9 mouse cellular contexts compared by ENCODE assay signal in genomic region chr9:40687053-40687452, GRCm38 (mm10). TPM values are rescaled to one million over a fixed set of nuclear protein-coding genes. Genes with fewer than 3 reads are reported as not detected.
DNase-seq lines count a peak whose midpoint lies in the region; ATAC-seq and TF ChIP-seq lines count a peak whose summit lies in the region.
"Had no signal": no experiment of that assay in that cellular context is flagged by ENCODE, and none has a peak within 500 bp of the region (broad histone marks: within the 10 kb centered on the region; RNA-seq: fewer than 3 reads in every experiment).

No protein-coding gene starts in this region.

- H3K27me3 ChIP-seq in kidney, embryonic 15.5 days, result peaks cover 17% of the 10 kb centered on the region
- H3K27me3 ChIP-seq in embryonic facial prominence, embryonic 15.5 days, result no peaks in the 10 kb centered on the region
- H3K27me3 ChIP-seq in hindbrain, postnatal 0 days (ENCODE audit: insufficient read depth, low read length), result no peaks in the 10 kb centered on the region
- peaks cover 4% of the 10 kb centered on the region; the same call in 1 of the 2 replicates for H3K27me3 ChIP-seq in neural tube, embryonic 12.5 days (replicated peaks)

- H3K4me3 ChIP-seq in kidney, embryonic 15.5 days (replicated peaks), result peak overlapping the region; percentile 75
- H3K4me3 ChIP-seq in embryonic facial prominence, embryonic 15.5 days (replicated peaks), result peak overlapping the region; percentile 77
- peak overlapping the region; percentile 58 for H3K4me3 ChIP-seq in hindbrain, postnatal 0 days (ENCODE audit: low read length)
- H3K4me3 ChIP-seq in neural tube, embryonic 12.5 days, result peak overlapping the region; percentile 63

- DNase-seq in kidney, adult 8-10 months, result no peak
- no peak for DNase-seq in hindbrain, postnatal 0 days (ENCODE audit: low spot score)
- no peak for DNase-seq in spleen, adult 12 weeks (ENCODE audit: low spot score)
- no peak for DNase-seq in right cerebral cortex, postnatal 4 days
- no peak for DNase-seq in left cerebral cortex, adult 9 months (ENCODE audit: low spot score in 2 of 2)

- no peaks in the 10 kb centered on the region for H3K9me3 ChIP-seq in kidney, embryonic 15.5 days (replicated peaks)
- no peaks in the 10 kb centered on the region for H3K9me3 ChIP-seq in embryonic facial prominence, embryonic 15.5 days (replicated peaks)
- no peaks in the 10 kb centered on the region for H3K9me3 ChIP-seq in hindbrain, postnatal 0 days (ENCODE audit: low read length)
- no peaks in the 10 kb centered on the region for H3K9me3 ChIP-seq in neural tube, embryonic 12.5 days

- peaks cover 28% of the 10 kb centered on the region for H3K4me1 ChIP-seq in kidney, embryonic 15.5 days
- peaks cover 34% of the 10 kb centered on the region for H3K4me1 ChIP-seq in embryonic facial prominence, embryonic 15.5 days
- H3K4me1 ChIP-seq in hindbrain, postnatal 0 days (ENCODE audit: insufficient read depth, low read length), result 0 out of 2 replicates have a peak, but pooled peaks cover 7% of the 10 kb centered on the region
- peaks cover 23% of the 10 kb centered on the region for H3K4me1 ChIP-seq in neural tube, embryonic 12.5 days

- no peak for TF ChIP-seq CTCF in hindbrain, postnatal 0 days (IDR thresholded peaks at IDR 0.05; ENCODE audit: low read depth)

- 38% methylated on average over 5 of the region's 5 CpGs for WGBS in kidney, embryonic 15.5 days
- 17% methylated on average over 5 of the region's 5 CpGs for WGBS in embryonic facial prominence, embryonic 15.5 days
- WGBS in hindbrain, postnatal 0 days, result 42% methylated on average over 5 of the region's 5 CpGs
- 37% methylated on average over 5 of the region's 5 CpGs for WGBS in neural tube, embryonic 12.5 days

- H3K9ac ChIP-seq in kidney, embryonic 15.5 days, result peak overlapping the region; percentile 82
- peak overlapping the region; percentile 51 for H3K9ac ChIP-seq in embryonic facial prominence, embryonic 15.5 days
- peak overlapping the region; percentile 79 for H3K9ac ChIP-seq in hindbrain, postnatal 0 days (replicated peaks; ENCODE audit: low read length)
- H3K9ac ChIP-seq in neural tube, embryonic 12.5 days, result peak overlapping the region; percentile 85

- no peaks in the 10 kb centered on the region for H3K36me3 ChIP-seq in kidney, embryonic 15.5 days
- H3K36me3 ChIP-seq in embryonic facial prominence, embryonic 15.5 days, result no peaks in the 10 kb centered on the region
- no peaks in the 10 kb centered on the region for H3K36me3 ChIP-seq in hindbrain, postnatal 0 days (ENCODE audit: insufficient read depth, low read length)
- H3K36me3 ChIP-seq in neural tube, embryonic 12.5 days, result no peaks in the 10 kb centered on the region

- peak overlapping the region; percentile 94 for H3K4me2 ChIP-seq in kidney, embryonic 15.5 days
- H3K4me2 ChIP-seq in embryonic facial prominence, embryonic 15.5 days (replicated peaks), result peak overlapping the region; percentile 87
- H3K4me2 ChIP-seq in hindbrain, postnatal 0 days (ENCODE audit: low read depth, low read length), result peak overlapping the region; percentile 86
- peak overlapping the region; percentile 80 for H3K4me2 ChIP-seq in neural tube, embryonic 12.5 days (replicated peaks)

- ATAC-seq in kidney, embryonic 15.5 days (replicated peaks; ENCODE audit: low FRiP score), result 0 out of 2 replicates have a peak, but pooled peaks have one; percentile 16
- ATAC-seq in embryonic facial prominence, embryonic 15.5 days (ENCODE audit: insufficient number of reproducible peaks, low FRiP score, low TSS enrichment, low read depth), result no peak
- ATAC-seq in hindbrain, postnatal 0 days, result 0 out of 2 replicates have a peak, but pooled peaks have one; percentile 9
- no peak for ATAC-seq in neural tube, embryonic 12.5 days (ENCODE audit: low FRiP score, low read depth)

- H3K27ac ChIP-seq in kidney, embryonic 15.5 days, result peak overlapping the region; percentile 96
- H3K27ac ChIP-seq in embryonic facial prominence, embryonic 15.5 days (replicated peaks), result peak overlapping the region; percentile 98
- H3K27ac ChIP-seq in hindbrain, postnatal 0 days, result peak overlapping the region; percentile 93
- H3K27ac ChIP-seq in neural tube, embryonic 12.5 days, result no peak overlapping the region

RNA-seq across cellular contexts. Expression of gene Clmp, which starts 1.3 kb away (rescaled TPM):
- polyA plus RNA-seq in kidney, embryonic 15.5 days (2015; fragmentation: Nextera tagmentation; extraction: Ambion mirVana), result 26.7 and 29.9 TPM in 2 replicates
- polyA plus RNA-seq in embryonic facial prominence, embryonic 15.5 days (2015; fragmentation: Nextera tagmentation; extraction: Ambion mirVana), result 37.9 and 41.4 TPM in 2 replicates
- total RNA-seq in hindbrain, postnatal 0 days (2014; rRNA removed), result 66.0 and 79.5 TPM in 2 replicates
- 42.3 and 43.3 TPM in 2 replicates for polyA plus RNA-seq in hindbrain, postnatal 0 days (2015; fragmentation: Nextera tagmentation; extraction: Ambion mirVana)
- polyA plus RNA-seq in neural tube, embryonic 12.5 days (2016; fragmentation: Nextera tagmentation; extraction: Ambion mirVana), result 61.1 and 65.3 TPM in 2 replicates

RNA-seq across cellular contexts. Expression of gene Gm21915, which starts 16.6 kb away (rescaled TPM):
- not detected in 2 replicates for polyA plus RNA-seq in kidney, embryonic 15.5 days (2015; fragmentation: Nextera tagmentation; extraction: Ambion mirVana)
- polyA plus RNA-seq in embryonic facial prominence, embryonic 15.5 days (2015; fragmentation: Nextera tagmentation; extraction: Ambion mirVana), result not detected in 2 replicates
- total RNA-seq in hindbrain, postnatal 0 days (2014; rRNA removed), result not detected in 2 replicates
- polyA plus RNA-seq in hindbrain, postnatal 0 days (2015; fragmentation: Nextera tagmentation; extraction: Ambion mirVana), result not detected in 2 replicates
- polyA plus RNA-seq in neural tube, embryonic 12.5 days (2016; fragmentation: Nextera tagmentation; extraction: Ambion mirVana), result not detected in 2 replicates
- polyA plus RNA-seq: spleen, adult 2 months had no signal

Comparison
In these comparisons a context has a peak if more than half of its experiments do, and no peak if none do; other contexts are left out.
1. ATAC-seq: peak in kidney, embryonic 15.5 days (single experiment) and hindbrain, postnatal 0 days (single experiment); none in embryonic facial prominence, embryonic 15.5 days (single experiment) and neural tube, embryonic 12.5 days (single experiment).
2. Peak in every context shown above with its lines, with median percentiles within 50 percentile points of each other: H3K4me2 ChIP-seq, H3K4me3 ChIP-seq and H3K9ac ChIP-seq.